Mouse (Mus musculus) kidney, embryonic 16.5 days (tissue): Measurements from ENCODE around the gene Phex. TPM values are rescaled to one million over a fixed set of nuclear protein-coding genes. Genes with fewer than 3 reads are reported as not detected.

Experiments used
- ATAC-seq: fragments of 200-750 bp; cut with Nextera tagmentation; 2 replicates; pipeline ENCODE4 v1.8.0; 2017; ENCODE audit warnings: moderate TSS enrichment; ENCODE audit not compliant: low FRiP score, low TSS enrichment
- H3K27ac ChIP-seq: fragments of 300-500 bp; sonication (generic); 2 replicates; pipeline ENCODE4 v1.5.1; 2014; ENCODE audit warnings: low read length
- H3K27me3 ChIP-seq: fragments of 300-500 bp; sonication (generic); 2 replicates; pipeline ENCODE4 v1.6.1; 2014; ENCODE audit warnings: low read length, control low read depth, mixed read lengths; ENCODE audit not compliant: insufficient read depth
- H3K36me3 ChIP-seq: fragments of 300-500 bp; sonication (generic); 2 replicates; pipeline ENCODE4 v1.6.1; 2014; ENCODE audit warnings: low read length, control low read depth, mixed read lengths; ENCODE audit not compliant: insufficient read depth
- H3K4me1 ChIP-seq: fragments of 300-500 bp; sonication (generic); 2 replicates; pipeline ENCODE4 v1.6.1; 2014; ENCODE audit warnings: low read length, control low read depth, mixed read lengths; ENCODE audit not compliant: insufficient read depth
- H3K4me2 ChIP-seq: fragments of 300-500 bp; sonication (generic); replicated peaks from 2 replicates; pipeline ENCODE4 v1.6.1; 2014; ENCODE audit warnings: low read depth, low read length
- H3K4me3 ChIP-seq: fragments of 300-500 bp; sonication (generic); 2 replicates; pipeline ENCODE4 v1.5.1; 2014; ENCODE audit warnings: mild to moderate bottlenecking, low read length
- H3K9ac ChIP-seq: fragments of 300-500 bp; sonication (generic); replicated peaks from 2 replicates; pipeline ENCODE4 v1.6.1; 2014; ENCODE audit warnings: low read length
- H3K9me3 ChIP-seq: fragments of 300-500 bp; sonication (generic); 2 replicates; pipeline ENCODE4 v1.6.1; 2016; ENCODE audit warnings: low read length, control low read depth
- WGBS: fragments of 180-500 bp; shearing (Covaris S2); extraction: QIAGEN DNeasy Blood & Tissue Kit; methylation state at CpG from one replicate; pipeline ENCODE4 v1.1.7; 2014; 5-methylcytosine and 5-hydroxymethylcytosine counted together
- polyA plus RNA-seq: library from polyadenylated mRNA; unstranded; fragments of >200 nt; fragmentation: Nextera tagmentation; extraction: Ambion mirVana; gene quantifications from 2 replicates; pipeline ENCODE4 v1.2.1, GENCODE M21; 2015

The Phex gene
- polyA plus RNA-seq, 1 experiment from 2014 or later, result 0.49 TPM

- Histone ChIP-seq H3K27me3 (no peaks in the 10 kb centered on the region), H3K36me3 (no peaks in the 10 kb centered on the region), H3K27ac (no peak overlapping the region), H3K4me3 (no peak overlapping the region), H3K9me3 (no peaks in the 10 kb centered on the region), H3K9ac (no peak overlapping the region), H3K4me2 (no peak overlapping the region), H3K4me1 (no peaks in the 10 kb centered on the region)
- no peak for ATAC-seq
- WGBS, result 72% methylated on average over 3 of the region's 3 CpGs
These were observed 26.7 kb downstream of the Phex start for GRCm38 (mm10) chrX:157388419-157388818.

DNA sequence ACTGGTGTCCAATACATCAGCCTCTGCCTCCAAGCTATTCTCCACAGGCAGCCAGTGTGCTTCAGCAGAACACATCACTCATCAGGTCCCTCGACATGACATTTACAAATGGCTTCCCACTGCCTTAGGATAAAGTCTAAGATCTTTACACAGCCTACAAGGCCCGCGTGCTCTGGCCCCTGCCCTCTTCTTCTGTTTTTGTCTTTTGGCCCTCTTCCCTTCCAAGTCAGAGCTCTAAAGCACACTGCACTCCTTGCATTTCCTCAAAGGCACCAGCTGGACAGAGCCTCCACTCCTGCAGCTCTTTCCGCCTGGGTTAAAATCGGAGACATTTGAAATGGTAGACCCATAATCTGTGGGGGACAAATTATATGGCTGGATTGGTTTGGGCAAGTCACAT lies 28.1 kb downstream of the Phex start:
- Histone ChIP-seq H3K4me2 (no peak overlapping the region), H3K9me3 (no peaks in the 10 kb centered on the region), H3K27ac (no peak overlapping the region), H3K4me3 (no peak overlapping the region), H3K9ac (no peak overlapping the region), H3K36me3 (no peaks in the 10 kb centered on the region), H3K4me1 (no peaks in the 10 kb centered on the region), H3K27me3 (no peaks in the 10 kb centered on the region)
- WGBS, result 76% methylated on average over 5 of the region's 5 CpGs
- ATAC-seq, result no peak

DNA sequence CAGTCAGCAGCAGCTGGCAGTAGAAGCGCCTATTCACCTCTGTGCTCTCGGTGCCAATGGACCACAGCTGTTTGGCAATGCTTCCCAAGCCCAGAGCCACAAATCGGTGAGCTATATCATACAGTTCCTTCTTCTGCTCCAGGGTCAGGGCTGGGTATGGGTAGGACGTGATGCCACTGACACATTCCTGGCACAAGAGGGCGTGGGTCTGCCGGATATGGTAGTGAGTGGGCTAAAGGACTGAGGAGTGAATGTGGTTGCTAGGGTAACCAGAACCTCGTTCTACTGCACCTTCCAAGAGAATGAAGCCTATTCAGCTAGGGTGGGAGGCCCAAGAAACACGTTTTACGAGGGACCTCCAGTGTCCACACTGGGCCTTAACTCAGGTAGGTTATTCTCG lies 36.3 kb downstream of the Phex start:
- Histone ChIP-seq H3K9ac (no peak overlapping the region), H3K27me3 (no peaks in the 10 kb centered on the region), H3K36me3 (no peaks in the 10 kb centered on the region), H3K27ac (no peak overlapping the region), H3K4me3 (no peak overlapping the region), H3K9me3 (no peaks in the 10 kb centered on the region), H3K4me2 (no peak overlapping the region), H3K4me1 (no peaks in the 10 kb centered on the region)
- 58% methylated on average over 10 of the region's 10 CpGs for WGBS
- 0 out of 2 replicates have a peak, but pooled peaks have one; percentile 39 for ATAC-seq

GRCm38 (mm10) chrX:157377456-157377855 lies 37.7 kb downstream of the Phex start:
- H3K27me3 ChIP-seq, result no peaks in the 10 kb centered on the region
- H3K27ac ChIP-seq, result no peak overlapping the region
- no peaks in the 10 kb centered on the region for H3K4me1 ChIP-seq
- ATAC-seq, result no peak
- no peak overlapping the region for H3K4me2 ChIP-seq
- 74% methylated on average over 1 of the region's 1 CpGs for WGBS
- no peak overlapping the region for H3K4me3 ChIP-seq
- H3K9me3 ChIP-seq, result no peaks in the 10 kb centered on the region
- H3K36me3 ChIP-seq, result no peaks in the 10 kb centered on the region
- H3K9ac ChIP-seq, result no peak overlapping the region

DNA sequence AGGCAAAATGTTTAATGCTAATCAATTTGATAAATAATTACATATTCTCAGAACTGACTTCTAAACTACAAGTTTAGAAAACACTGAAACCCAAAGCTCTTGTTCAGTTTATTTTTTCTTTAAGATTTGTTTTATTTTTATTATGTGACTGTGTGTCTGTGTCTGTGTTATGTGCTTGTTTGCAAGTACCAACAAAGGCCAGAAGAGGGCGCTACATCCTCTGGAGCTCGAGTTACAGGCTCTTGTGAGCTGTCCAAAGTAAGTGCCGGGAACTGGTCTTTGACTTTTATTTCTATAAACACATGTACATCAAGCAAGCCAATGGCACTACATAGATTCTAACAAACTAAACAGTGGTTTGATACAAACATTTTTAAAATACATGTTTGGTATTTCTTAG lies 41.2 kb downstream of the Phex start:
- Histone ChIP-seq H3K27me3 (no peaks in the 10 kb centered on the region; the same call in 1 of the 2 replicates), H3K9me3 (no peaks in the 10 kb centered on the region), H3K9ac (no peak overlapping the region), H3K4me1 (no peaks in the 10 kb centered on the region), H3K4me2 (no peak overlapping the region), H3K27ac (no peak overlapping the region), H3K4me3 (no peak overlapping the region), H3K36me3 (no peaks in the 10 kb centered on the region)
- WGBS, result 48% methylated on average over 3 of the region's 3 CpGs
- ATAC-seq, result no peak

DNA sequence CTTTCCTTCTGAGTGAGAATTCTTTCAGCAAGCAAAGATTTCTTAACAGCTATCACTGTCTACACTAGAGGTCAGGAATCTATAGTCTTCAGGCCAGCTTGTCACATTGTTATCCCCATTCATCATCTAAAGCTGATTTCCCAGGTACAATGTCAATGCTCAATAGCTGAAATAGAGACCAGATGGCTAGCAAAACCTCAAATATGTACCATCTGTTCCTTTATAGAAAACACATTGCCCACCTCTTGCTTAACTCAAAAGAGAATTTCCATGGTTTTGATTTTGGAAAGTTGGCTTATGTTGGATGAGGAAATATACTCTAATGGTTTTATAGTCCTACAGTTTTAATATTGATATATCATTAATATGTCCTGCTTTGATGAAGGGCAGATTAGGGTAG lies 45.9 kb downstream of the Phex start:
- no peak overlapping the region for H3K4me2 ChIP-seq

DNA sequence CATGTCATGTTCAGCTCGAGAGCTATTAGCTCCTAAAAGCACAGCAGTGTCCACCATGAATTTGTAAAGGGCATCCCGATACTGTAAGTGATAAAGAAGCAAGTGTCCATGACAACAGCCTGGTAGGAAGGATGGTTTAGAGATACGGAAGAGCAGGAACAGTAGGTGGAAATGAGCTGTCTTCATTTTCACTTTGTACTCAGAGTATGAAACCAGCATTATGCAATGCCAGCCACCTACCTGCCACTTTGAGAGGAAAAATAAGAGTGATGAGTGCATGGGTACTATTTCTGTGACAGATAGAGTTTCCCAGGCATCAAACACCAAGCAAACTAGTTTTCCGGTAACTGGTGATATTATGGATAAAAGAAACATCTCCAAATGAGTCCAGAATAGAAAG lies 59.6 kb downstream of the Phex start:
- Histone ChIP-seq H3K9ac (no peak overlapping the region), H3K27me3 (no peaks in the 10 kb centered on the region), H3K4me1 (no peaks in the 10 kb centered on the region), H3K4me3 (no peak overlapping the region), H3K36me3 (no peaks in the 10 kb centered on the region), H3K27ac (no peak overlapping the region), H3K4me2 (no peak overlapping the region), H3K9me3 (no peaks in the 10 kb centered on the region)
- no peak for ATAC-seq
- 76% methylated on average over 4 of the region's 4 CpGs for WGBS

More for the DNA sequence above, 45.9 kb downstream of the Phex start:
- Histone ChIP-seq H3K9me3 (no peaks in the 10 kb centered on the region), H3K36me3 (no peaks in the 10 kb centered on the region), H3K9ac (no peak overlapping the region), H3K27ac (no peak overlapping the region), H3K4me3 (no peak overlapping the region), H3K4me1 (no peaks in the 10 kb centered on the region), H3K27me3 (no peaks in the 10 kb centered on the region; the same call in 1 of the 2 replicates)
- no peak for ATAC-seq

DNA sequence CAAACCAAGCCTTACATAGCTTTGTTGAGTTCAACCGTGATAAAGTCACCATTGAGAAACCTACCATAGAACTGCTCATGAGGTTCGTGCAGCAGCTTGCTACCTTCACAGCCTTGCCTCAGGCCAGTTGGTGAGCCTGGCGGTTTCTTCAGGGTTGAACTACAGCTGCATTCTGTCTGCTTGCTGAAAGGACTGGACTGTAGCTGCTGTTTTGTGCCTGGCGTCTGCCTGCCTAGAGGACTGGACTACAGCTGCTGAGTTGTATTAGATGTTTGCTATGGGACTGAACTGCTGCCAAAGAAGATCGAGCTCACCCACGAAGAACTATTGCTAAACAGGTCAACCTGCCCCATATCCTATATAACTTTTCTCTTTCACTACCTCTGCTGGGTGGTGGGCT lies 68.9 kb downstream of the Phex start:
- no peaks in the 10 kb centered on the region for H3K36me3 ChIP-seq
- no peak overlapping the region for H3K4me3 ChIP-seq
- no peak for ATAC-seq
- H3K4me1 ChIP-seq, result no peaks in the 10 kb centered on the region
- H3K27me3 ChIP-seq, result no peaks in the 10 kb centered on the region
- H3K9ac ChIP-seq, result no peak overlapping the region
- no peak overlapping the region for H3K27ac ChIP-seq
- no peaks in the 10 kb centered on the region for H3K9me3 ChIP-seq
- H3K4me2 ChIP-seq, result no peak overlapping the region
- 72% methylated on average over 6 of the region's 6 CpGs for WGBS

- 30% methylated on average over 4 of the region's 4 CpGs for WGBS
These were observed 80.4 kb downstream of the Phex start for GRCm38 (mm10) chrX:157334726-157335125.

GRCm38 (mm10) chrX:157329821-157330220 lies 85.3 kb downstream of the Phex start:
- no peak overlapping the region for H3K9ac ChIP-seq
- H3K4me3 ChIP-seq, result no peak overlapping the region
- WGBS, result 83% methylated on average over 3 of the region's 3 CpGs
- no peak overlapping the region for H3K4me2 ChIP-seq
- no peak overlapping the region for H3K27ac ChIP-seq
- ATAC-seq, result no peak
- no peaks in the 10 kb centered on the region for H3K36me3 ChIP-seq
- no peaks in the 10 kb centered on the region for H3K27me3 ChIP-seq
- H3K4me1 ChIP-seq, result no peaks in the 10 kb centered on the region
- no peaks in the 10 kb centered on the region for H3K9me3 ChIP-seq

More at GRCm38 (mm10) chrX:157334726-157335125, 80.4 kb downstream of the Phex start:
- H3K4me2 ChIP-seq, result no peak overlapping the region
- no peak overlapping the region for H3K9ac ChIP-seq
- no peaks in the 10 kb centered on the region for H3K4me1 ChIP-seq
- no peaks in the 10 kb centered on the region for H3K27me3 ChIP-seq
- no peaks in the 10 kb centered on the region for H3K36me3 ChIP-seq
- H3K4me3 ChIP-seq, result no peak overlapping the region
- no peaks in the 10 kb centered on the region for H3K9me3 ChIP-seq
- no peak overlapping the region for H3K27ac ChIP-seq
- ATAC-seq, result peak; percentile 73; the same call in 1 of the 2 replicates
